ENCODE assay signal across 23 mouse cellular contexts in genomic region chr1:120237068-120237467, GRCm38 (mm10). TPM values are rescaled to one million over a fixed set of nuclear protein-coding genes. Genes with fewer than 3 reads are reported as not detected.
DNase-seq lines count a peak whose midpoint lies in the region; ATAC-seq and TF ChIP-seq lines count a peak whose summit lies in the region.
"Had no signal": no experiment of that assay in that cellular context is flagged by ENCODE, and none has a peak within 500 bp of the region (broad histone marks: within the 10 kb centered on the region; RNA-seq: fewer than 3 reads in every experiment).

No protein-coding gene starts in this region.

- peak; percentile 57 for TF ChIP-seq CTCF in layer of hippocampus, adult 2 months (conservative IDR thresholded peaks at IDR 0.05)
- peak; percentile 4; the same call in 1 of the 2 replicates for TF ChIP-seq CTCF in testis, adult 2 months (IDR thresholded peaks at IDR 0.05; ENCODE audit: control insufficient read depth, insufficient read depth, insufficient replicate concordance, low read depth, low read length)
- TF ChIP-seq CTCF in cortical plate, adult 2 months (IDR thresholded peaks at IDR 0.05; ENCODE audit: extremely low read depth, insufficient read depth, low read length) = 0 out of 2 replicates have a peak, but pooled peaks have one; percentile 0

- no peak overlapping the region for H3K27ac ChIP-seq in layer of hippocampus, adult 2 months
- no peak overlapping the region for H3K27ac ChIP-seq in testis, adult 2 months (ENCODE audit: control insufficient read depth, insufficient read depth, low read depth, low read length)
- no peak overlapping the region for H3K27ac ChIP-seq in cortical plate, adult 2 months (ENCODE audit: insufficient read depth, low read length)
- H3K27ac ChIP-seq: forebrain, embryonic 15.5 days; heart, embryonic 10.5 days; hindbrain, embryonic 12.5 days; limb, embryonic 12.5 days; midbrain, embryonic 12.5 days had no signal

- TF ChIP-seq POLR2A in testis, adult 2 months (IDR thresholded peaks at IDR 0.05; ENCODE audit: control insufficient read depth, low read depth, low read length) = no peak
- TF ChIP-seq POLR2A in cortical plate, adult 2 months (IDR thresholded peaks at IDR 0.05; ENCODE audit: extremely low read depth, insufficient read depth, low read length) = no peak

- no peaks in the 10 kb centered on the region for H3K4me1 ChIP-seq in testis, adult 2 months (ENCODE audit: control insufficient read depth, insufficient read depth, low read length)
- no peaks in the 10 kb centered on the region for H3K4me1 ChIP-seq in cortical plate, adult 2 months (ENCODE audit: control insufficient read depth, insufficient read depth, low read length)
- H3K4me1 ChIP-seq: forebrain, embryonic 15.5 days; heart, embryonic 10.5 days; hindbrain, embryonic 12.5 days; limb, embryonic 12.5 days; midbrain, embryonic 12.5 days had no signal

- H3K4me3 ChIP-seq in layer of hippocampus, adult 2 months = no peak overlapping the region
- H3K4me3 ChIP-seq in testis, adult 2 months (ENCODE audit: control insufficient read depth, low read depth, low read length) = no peak overlapping the region
- H3K4me3 ChIP-seq in cortical plate, adult 2 months (ENCODE audit: insufficient read depth, low read length) = no peak overlapping the region
- H3K4me3 ChIP-seq: forebrain, embryonic 15.5 days; heart, embryonic 10.5 days; hindbrain, embryonic 12.5 days; limb, embryonic 12.5 days; midbrain, embryonic 12.5 days had no signal

- no peaks in the 10 kb centered on the region for H3K36me3 ChIP-seq in testis, adult 2 months (ENCODE audit: control insufficient read depth, insufficient read depth, low read length)
- H3K36me3 ChIP-seq: forebrain, embryonic 15.5 days; hindbrain, embryonic 12.5 days; limb, embryonic 12.5 days; midbrain, embryonic 12.5 days had no signal

- ATAC-seq in monocyte, adult 5-6 weeks (replicated peaks; ENCODE audit: insufficient number of reproducible peaks, low FRiP score, low TSS enrichment, poor library complexity, severe bottlenecking) = no peak
- ATAC-seq: forebrain, embryonic 15.5 days had no signal

- no peaks in the 10 kb centered on the region for H3K27me3 ChIP-seq in testis, adult 2 months (ENCODE audit: control insufficient read depth, insufficient read depth, low read length)
- H3K27me3 ChIP-seq: forebrain, embryonic 15.5 days; hindbrain, embryonic 12.5 days; limb, embryonic 12.5 days; midbrain, embryonic 12.5 days had no signal

- no peak for DNase-seq in layer of hippocampus, adult 2 months (ENCODE audit: low spot score in 2 of 2)
- no peak for DNase-seq in layer of hippocampus, adult 9-10 months (ENCODE audit: low spot score)
- no peak for DNase-seq in testis, postnatal 14 days (ENCODE audit: low spot score)
- no peak for DNase-seq in embryo, embryonic 10 days (ENCODE audit: low spot score)
- DNase-seq: cerebellum, adult 2 months; cerebellum, postnatal 36 days; gastrocnemius, postnatal 36 days; heart, postnatal 10 days; kidney, adult 8-10 months; kidney, postnatal 36 days; lung, adult 18-20 months; lung, postnatal 36 days; right cerebral cortex, postnatal 14 days; spleen, adult 18-20 months; thymus, adult 2 months had no signal

RNA-seq across cellular contexts. Expression of gene Steap3, which starts 35.4 kb away (rescaled TPM):
- total RNA-seq in layer of hippocampus, adult 2 months (2021) = 1 to 10 TPM; 6.2 to 6.8 TPM
- 2.8 and 3.3 TPM in 2 replicates for polyA plus RNA-seq in testis, adult 2 months (2012; rRNA removed)
- 10.1 and 11.5 TPM in 2 replicates for polyA plus RNA-seq in cortical plate, adult 2 months (2012; rRNA removed)
- total RNA-seq in monocyte, adult 5-6 weeks (2017) = 1.0 to 5.1 TPM (median 3.0 TPM) in 3 replicates

Comparison
In these comparisons a context has a peak if more than half of its experiments do, and no peak if none do; other contexts are left out.
1. CTCF ChIP-seq: peak in every context shown above with its lines; median percentile 57 in layer of hippocampus, adult 2 months; 4 in testis, adult 2 months; 0 in cortical plate, adult 2 months.